Mouse (Mus musculus): ENCODE data around the gene Elmsan1.
A peak's percentile ranks its signal among the peaks of the same experiment; 100 is the strongest.

Elmsan1 gene

GRCm38 (mm10) chr12:84176126-84176769, 42.4 kb downstream of the Elmsan1 start:
- DNase-seq (ENCODE audit: low read depth): no peak

DNA sequence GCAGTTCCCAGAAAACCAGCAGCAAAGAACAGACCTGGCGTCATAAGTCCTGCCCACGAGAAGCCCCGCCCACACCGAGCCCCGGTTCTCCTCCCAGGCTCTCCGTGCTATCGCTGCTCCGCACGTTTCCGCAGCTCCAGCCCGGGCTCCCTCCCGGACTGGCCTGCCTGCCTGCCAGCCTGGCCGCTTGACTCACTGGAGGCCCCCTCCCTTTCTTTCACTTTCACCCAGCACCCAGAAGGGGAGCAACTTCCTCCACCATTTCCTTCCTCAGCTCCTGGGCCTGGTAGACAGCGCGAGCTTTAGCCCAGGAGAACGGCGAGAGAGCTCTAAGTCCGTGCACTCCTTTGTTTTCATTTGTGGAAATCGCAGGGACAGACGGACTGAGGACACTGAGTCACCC, 43.0 kb downstream of the Elmsan1 start:
- DNase-seq (ENCODE audit: low read depth): peak; percentile 87

DNA sequence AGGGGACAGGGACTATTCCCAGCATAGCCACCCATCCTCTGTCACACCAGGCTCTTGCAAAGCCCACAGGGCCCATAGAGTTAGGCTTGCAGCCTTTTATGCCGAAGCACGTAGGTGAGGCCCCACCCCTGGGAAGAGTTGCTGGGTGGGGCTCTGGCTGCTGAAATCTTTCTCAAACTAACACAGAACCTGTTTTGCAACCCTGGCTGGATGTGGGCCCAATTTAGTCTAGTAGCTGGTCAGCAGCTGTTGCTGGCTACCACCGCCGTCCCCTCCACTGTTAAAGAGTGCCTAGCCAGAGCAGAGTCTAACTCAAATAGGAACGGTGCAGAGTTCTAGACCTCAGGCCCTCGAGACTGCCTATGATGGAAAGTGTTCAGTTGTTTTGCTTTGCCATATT, 43.8 kb downstream of the Elmsan1 start:
- peak; percentile 88 for DNase-seq (ENCODE audit: low read depth)

GRCm38 (mm10) chr12:84174190-84174811, 44.4 kb downstream of the Elmsan1 start:
- no peak for DNase-seq (ENCODE audit: low read depth)

- no peak for DNase-seq (ENCODE audit: low read depth)
These were observed 45.3 kb downstream of the Elmsan1 start for GRCm38 (mm10) chr12:84173309-84173915.

DNA sequence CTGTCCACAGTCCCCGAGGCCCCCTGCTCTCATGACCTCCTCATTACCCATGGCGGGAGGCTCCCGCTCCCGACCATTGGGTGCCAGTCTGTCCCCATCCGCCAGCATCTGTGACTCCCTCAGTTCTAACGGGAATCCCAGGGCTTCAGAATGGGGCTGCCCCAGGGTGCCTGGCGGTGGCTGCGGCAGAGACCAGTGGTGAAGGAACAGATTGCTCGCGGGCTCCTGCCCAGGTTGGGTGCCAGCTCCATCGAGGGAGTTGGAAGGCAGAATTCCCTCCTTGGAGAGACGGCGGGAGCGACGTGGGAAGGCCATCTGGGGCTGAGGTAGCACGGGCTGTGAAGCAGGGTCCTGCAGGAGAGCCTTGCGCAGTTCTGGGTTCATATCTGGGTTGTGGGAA, 45.8 kb downstream of the Elmsan1 start:
- no peak for DNase-seq (ENCODE audit: low read depth)

GRCm38 (mm10) chr12:84172216-84172615, 46.5 kb downstream of the Elmsan1 start:
- DNase-seq (ENCODE audit: low read depth): no peak

- no peak for DNase-seq (ENCODE audit: low read depth)
These were observed 48.1 kb downstream of the Elmsan1 start for GRCm38 (mm10) chr12:84170610-84171009.

- no peak for DNase-seq (ENCODE audit: low read depth)
These were observed 52.9 kb downstream of the Elmsan1 start for GRCm38 (mm10) chr12:84165631-84166373.

- no peak for DNase-seq (ENCODE audit: low read depth)
These were observed 55.0 kb downstream of the Elmsan1 start for GRCm38 (mm10) chr12:84163586-84164110.

DNA sequence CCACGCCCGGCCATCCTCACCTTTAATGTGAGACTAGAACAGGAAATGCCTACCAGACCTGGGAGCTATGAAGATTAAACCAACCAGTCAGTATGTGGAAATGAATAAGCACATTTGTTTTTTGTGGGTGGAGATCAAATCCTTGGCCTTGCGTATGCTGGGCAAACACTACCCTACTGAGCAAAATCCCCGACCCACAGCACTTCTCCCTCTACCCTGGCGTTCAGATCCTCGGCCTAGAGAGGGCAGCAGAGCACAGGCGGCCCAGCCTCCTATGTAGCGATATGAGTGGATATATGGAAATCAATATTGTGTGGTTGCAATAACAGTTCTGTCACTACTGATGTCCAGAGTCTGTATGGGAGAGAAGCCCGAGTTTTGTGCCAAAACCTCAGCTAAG, 55.5 kb downstream of the Elmsan1 start:
- DNase-seq (ENCODE audit: low read depth): no peak

DNA sequence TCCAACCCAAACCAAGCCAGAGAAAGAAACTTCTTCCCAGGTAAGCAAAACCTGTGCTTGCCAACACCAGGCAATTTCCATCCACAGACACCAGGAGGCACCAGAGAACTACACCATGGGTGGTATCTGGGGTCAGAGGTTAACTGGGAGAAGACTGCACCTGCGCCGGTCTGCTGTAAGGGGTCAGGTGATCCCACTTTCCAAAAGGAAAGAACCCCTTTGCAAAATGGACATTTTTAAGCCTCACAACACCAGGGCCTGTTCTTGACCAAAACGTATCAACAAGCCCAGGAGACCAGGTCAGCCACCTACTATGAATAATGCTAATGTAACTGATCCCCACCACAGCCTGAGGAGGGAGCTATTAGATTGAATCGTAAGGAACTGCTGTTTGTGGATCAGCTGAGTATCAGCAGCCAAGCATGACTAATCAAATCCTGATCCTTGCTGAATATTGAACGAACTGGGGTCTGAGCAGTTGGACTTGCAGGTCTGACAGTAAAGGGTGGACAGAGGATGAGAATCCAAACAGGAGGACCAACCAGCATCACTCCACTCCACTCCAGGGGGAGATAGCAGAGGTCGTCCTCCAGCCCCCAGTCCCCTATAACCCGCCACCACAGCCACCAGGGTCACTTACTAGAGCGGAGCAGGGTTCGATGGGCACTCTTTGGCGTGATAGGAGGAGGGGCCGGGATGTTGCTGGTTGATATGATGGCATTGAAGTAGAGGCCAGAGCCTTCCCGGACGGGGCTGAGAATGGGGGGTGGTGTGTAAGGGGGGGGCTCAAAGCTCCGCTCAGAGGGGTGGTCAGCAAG, 56.9 kb downstream of the Elmsan1 start:
- no peak for DNase-seq (ENCODE audit: low read depth)

DNA sequence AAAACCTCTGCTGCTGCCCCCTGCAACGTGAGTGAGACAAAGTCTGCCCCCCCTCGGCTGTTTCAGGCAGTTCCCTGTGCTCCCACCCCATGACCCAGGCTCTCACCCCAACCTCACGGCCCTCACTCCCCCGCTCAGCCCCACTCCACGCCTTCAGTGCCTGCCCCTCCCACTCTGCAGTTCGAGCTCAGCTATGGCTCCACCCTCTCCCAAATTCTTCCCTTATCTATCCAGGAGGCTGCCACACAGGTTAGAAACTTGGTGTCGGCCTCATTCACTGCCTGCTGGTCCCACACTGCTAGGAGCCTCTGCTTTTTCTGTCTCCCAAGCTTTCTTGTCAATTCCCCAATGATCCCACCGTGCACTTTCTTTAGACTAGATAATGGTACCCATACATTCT, 57.6 kb downstream of the Elmsan1 start:
- no peak for DNase-seq (ENCODE audit: low read depth)

DNA sequence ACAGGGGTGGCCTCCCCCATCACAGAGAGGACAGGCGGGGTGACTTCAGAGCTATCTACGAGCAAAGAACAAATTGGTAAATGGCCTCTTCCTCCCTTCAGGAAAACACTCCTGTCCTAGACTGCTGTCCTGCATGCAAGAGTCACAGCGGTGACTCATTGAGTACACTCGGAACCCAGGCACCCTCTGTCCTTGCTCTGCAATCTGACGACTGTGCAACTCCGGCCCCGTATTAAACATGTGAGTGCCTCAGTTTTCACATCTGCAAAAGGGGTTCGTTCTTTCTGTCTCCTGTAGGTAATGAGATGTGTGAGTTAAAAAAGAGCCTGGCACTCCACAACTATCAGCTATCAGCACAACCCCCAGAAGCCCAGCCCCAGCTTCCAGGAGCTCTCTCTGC, 58.2 kb downstream of the Elmsan1 start:
- no peak for DNase-seq (ENCODE audit: low read depth)

- no peak for DNase-seq (ENCODE audit: low read depth)
These were observed 60.5 kb downstream of the Elmsan1 start for GRCm38 (mm10) chr12:84158156-84158555.

DNA sequence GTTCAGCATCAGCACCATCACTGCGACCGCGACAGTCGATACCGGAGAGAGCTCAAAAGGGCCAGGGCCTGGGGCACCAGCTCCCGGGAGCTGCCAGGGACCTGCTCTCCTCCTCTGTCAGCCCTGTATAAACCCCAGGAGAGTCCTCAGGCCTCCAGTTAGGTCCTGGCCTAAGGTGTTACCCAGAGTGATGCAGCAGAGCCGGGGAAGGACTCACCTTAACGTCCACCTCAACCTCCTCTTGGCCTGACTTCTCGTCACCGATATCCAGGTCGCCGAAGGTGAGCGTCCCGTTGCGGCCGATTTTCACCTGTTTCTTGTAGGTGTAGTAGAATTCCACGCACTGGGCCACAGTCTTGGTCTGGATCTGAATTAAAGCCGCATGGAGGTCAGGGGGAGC, 62.5 kb downstream of the Elmsan1 start:
- no peak for DNase-seq (ENCODE audit: low read depth)

DNA sequence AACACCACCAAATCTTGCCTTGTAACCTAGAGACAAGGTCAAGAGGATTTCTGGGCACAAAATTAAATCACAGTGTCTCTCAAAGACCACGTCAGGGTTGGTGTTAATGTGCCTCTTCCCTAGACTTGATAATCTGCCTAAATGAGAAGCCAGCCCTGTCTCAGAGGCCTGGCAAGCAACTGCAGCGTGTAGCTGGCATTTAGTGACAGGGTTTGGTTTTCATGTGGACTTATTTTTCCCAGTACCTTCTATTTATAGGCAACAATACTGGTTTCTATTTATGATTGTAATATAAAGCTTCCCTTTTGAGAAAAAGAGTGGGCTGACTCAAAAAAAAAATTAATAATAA, 63.2 kb downstream of the Elmsan1 start:
- no peak for DNase-seq (ENCODE audit: low read depth)

DNA sequence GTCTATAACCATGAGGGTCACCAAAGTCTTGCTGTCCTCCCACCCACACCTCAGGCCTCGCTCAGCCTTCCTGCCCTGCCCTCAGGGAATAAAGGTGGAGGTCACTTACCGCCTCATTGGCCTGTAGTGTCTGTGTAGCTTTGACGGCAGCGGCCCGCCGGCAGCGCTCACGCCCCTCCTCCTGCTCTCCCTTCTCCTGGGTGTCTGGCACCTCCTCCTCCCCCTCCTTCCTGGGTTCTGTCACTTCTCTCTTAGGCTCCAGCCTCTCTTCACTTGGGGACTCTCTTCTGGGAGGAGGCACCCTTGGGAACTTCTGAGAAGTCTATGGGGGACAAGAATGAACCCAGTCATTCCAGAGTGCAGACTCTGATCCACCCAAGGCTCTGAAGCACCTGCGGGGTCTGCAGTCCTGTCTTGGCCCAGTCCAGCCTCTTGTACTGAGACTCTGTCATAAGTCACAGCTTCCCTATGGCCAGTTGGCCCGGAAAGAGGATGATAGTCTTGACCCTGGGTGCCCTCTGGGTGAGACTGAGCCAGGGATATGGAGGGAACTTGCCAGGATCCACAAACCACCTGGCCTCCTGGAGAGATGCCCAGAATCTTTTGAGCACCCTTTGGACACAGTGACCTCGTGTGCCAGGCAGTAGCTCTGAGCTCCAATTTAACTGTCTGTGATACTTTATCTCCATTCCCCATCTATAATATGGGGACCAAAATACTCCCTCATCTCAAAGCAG, 63.7 kb downstream of the Elmsan1 start:
- DNase-seq (ENCODE audit: low read depth): no peak

GRCm38 (mm10) chr12:84153414-84153813, 65.3 kb downstream of the Elmsan1 start:
- DNase-seq (ENCODE audit: low read depth): no peak

DNA sequence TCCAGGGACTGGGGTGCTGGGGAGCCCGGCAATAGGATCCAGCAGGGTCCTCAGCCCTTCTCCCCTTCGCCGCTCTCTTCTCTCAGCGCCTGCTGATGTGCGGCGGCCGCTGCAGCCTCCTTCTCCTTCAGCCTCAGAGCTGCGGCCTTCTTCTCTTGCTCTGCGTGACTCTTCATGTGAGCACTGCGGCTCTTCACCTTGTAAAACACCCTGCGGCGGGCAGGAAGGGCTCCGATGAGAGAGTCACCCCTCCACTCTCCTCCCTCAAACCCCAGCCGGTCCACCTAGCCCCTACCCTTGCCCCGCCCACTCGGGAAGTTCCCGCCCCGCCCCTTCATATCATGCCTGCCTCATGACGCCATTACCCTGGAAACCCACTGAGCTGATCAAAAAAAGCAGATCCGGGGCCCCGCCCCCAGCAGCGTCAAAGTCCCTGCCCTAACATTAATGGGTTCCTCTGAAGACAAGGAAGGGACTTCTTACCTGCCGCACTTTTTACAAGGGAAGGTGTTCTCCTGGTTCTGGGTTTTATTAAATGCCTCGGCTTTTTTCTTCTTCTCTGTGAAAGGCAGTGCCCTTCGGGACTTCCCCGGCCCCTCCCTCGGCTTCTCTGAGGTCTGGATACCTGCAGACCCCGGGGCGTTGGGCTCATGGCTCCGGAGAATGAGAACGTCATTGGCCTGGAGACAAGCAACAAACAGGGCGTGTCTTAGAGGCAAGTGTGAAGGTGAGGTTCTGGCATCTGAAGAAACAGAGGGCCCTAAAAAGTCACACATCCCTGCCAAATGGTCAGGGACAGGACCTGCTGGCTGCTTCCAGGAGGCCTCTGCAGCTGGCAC, 66.1 kb downstream of the Elmsan1 start:
- no peak for DNase-seq (ENCODE audit: low read depth)
